Mouse (Mus musculus) embryonic facial prominence, embryonic 11.5 days (tissue): Measurements from ENCODE around the gene Uvrag. TPM values are rescaled to one million over a fixed set of nuclear protein-coding genes. Genes with fewer than 3 reads are reported as not detected.

Experiments used
- ATAC-seq: fragments of 200-750 bp; cut with Nextera tagmentation; replicated peaks from 2 replicates; pipeline ENCODE4 v1.8.0; 2017; ENCODE audit warnings: low read depth; ENCODE audit not compliant: insufficient number of reproducible peaks, low FRiP score, low TSS enrichment
- DNase-seq: peaks from one replicate; pipeline ENCODE4 v3.0.0-alpha.2; 2015; ENCODE audit warnings: low spot score
- H3K27ac ChIP-seq: fragments of 300-500 bp; sonication (generic); replicated peaks from 2 replicates; pipeline ENCODE4 v1.5.1; 2014; ENCODE audit warnings: mild to moderate bottlenecking, low read depth, low read length, control low read depth
- H3K27me3 ChIP-seq: fragments of 300-500 bp; sonication (generic); 2 replicates; pipeline ENCODE4 v1.6.1; 2014; ENCODE audit warnings: mild to moderate bottlenecking, low read length, moderate library complexity, mixed read lengths; ENCODE audit not compliant: control insufficient read depth, insufficient read depth
- H3K36me3 ChIP-seq: fragments of 300-500 bp; sonication (generic); replicated peaks from 2 replicates; pipeline ENCODE4 v1.6.1; 2014; ENCODE audit warnings: low read depth, mild to moderate bottlenecking, low read length, moderate library complexity, mixed read lengths; ENCODE audit not compliant: control insufficient read depth, insufficient read depth
- H3K4me1 ChIP-seq: fragments of 300-500 bp; sonication (generic); 2 replicates; pipeline ENCODE4 v1.6.1; 2014; ENCODE audit warnings: low read length, mixed read lengths; ENCODE audit not compliant: control insufficient read depth, insufficient read depth
- H3K4me2 ChIP-seq: fragments of 300-500 bp; sonication (generic); 2 replicates; pipeline ENCODE4 v1.6.1; 2014; ENCODE audit warnings: low read depth, mild to moderate bottlenecking, control low read depth, low read length, moderate library complexity
- H3K4me3 ChIP-seq: fragments of 300-500 bp; sonication (generic); 2 replicates; pipeline ENCODE4 v1.5.1; 2014; ENCODE audit warnings: low read depth, low read length, control low read depth
- H3K9ac ChIP-seq: fragments of 300-500 bp; sonication (generic); replicated peaks from 2 replicates; pipeline ENCODE4 v1.6.1; 2014; ENCODE audit warnings: mild to moderate bottlenecking, control low read depth, low read length
- H3K9me3 ChIP-seq: fragments of 300-500 bp; sonication (generic); replicated peaks from 2 replicates; pipeline ENCODE4 v1.6.1; 2016; ENCODE audit warnings: mild to moderate bottlenecking, low read length, inconsistent platforms, mixed read lengths; ENCODE audit not compliant: control insufficient read depth
- WGBS: fragments of 180-500 bp; shearing (Covaris S2); extraction: QIAGEN DNeasy Blood & Tissue Kit; methylation state at CpG from one replicate; pipeline ENCODE4 v1.1.7; 2014; 5-methylcytosine and 5-hydroxymethylcytosine counted together
- polyA plus RNA-seq: library from polyadenylated mRNA; unstranded; fragments of >200 nt; fragmentation: Nextera tagmentation; extraction: Ambion mirVana; gene quantifications from 2 replicates; pipeline ENCODE4 v1.2.1, GENCODE M21; 2014

Uvrag gene
- polyA plus RNA-seq, 1 experiment from 2014 or later = 15.5 TPM

DNA sequence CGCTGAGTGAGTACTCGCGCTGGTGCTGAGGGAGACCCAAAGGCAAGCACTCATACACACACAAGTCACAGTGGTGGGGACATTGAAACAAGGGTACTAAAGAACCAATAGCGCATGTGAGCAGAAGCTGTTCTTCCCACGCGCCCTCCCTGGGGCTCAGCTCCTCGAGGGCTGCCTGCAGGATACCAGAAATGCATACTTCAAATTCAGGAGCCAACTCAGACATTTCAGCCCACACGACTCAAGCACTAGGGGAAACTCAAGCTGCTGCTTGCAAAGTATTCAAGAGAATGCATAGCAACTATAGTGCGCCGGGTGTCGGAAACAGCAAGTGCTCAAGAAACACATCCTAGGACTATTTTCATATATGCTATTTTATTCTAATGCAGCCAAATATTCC is 3.7 kb upstream of the Uvrag start:
- H3K4me3 ChIP-seq = no peak overlapping the region
- H3K9ac ChIP-seq = no peak overlapping the region
- no peaks in the 10 kb centered on the region for H3K36me3 ChIP-seq
- WGBS = 70% methylated on average over 11 of the region's 11 CpGs
- H3K27me3 ChIP-seq = no peaks in the 10 kb centered on the region
- H3K27ac ChIP-seq = no peak overlapping the region
- no peaks in the 10 kb centered on the region for H3K9me3 ChIP-seq
- ATAC-seq (no peak), DNase-seq (no peak)
- H3K4me1 ChIP-seq = peaks cover 2% of the 10 kb centered on the region; the same call in 1 of the 2 replicates
- no peak overlapping the region for H3K4me2 ChIP-seq

DNA sequence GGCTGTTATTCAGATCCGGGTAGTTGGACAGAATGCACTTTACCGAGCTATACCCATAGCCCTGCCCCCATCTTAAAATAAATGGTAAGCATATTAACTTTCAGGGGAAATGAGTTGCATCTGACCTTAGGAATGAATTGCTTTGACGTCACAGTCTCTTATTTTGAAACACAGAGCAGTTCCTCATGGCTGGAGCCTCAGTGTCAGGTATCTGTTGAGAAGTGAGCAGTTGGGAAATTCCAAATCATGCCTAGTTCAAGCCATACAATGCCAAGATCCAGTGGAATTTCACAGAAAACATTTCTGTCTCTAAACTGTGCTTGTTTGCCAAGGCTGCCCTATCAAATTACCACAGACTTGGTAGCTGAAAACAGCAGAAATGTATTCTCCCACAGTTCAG is 2.3 kb upstream of the Uvrag start:
- WGBS = 56% methylated on average over 3 of the region's 3 CpGs
- ATAC-seq = no peak

DNA sequence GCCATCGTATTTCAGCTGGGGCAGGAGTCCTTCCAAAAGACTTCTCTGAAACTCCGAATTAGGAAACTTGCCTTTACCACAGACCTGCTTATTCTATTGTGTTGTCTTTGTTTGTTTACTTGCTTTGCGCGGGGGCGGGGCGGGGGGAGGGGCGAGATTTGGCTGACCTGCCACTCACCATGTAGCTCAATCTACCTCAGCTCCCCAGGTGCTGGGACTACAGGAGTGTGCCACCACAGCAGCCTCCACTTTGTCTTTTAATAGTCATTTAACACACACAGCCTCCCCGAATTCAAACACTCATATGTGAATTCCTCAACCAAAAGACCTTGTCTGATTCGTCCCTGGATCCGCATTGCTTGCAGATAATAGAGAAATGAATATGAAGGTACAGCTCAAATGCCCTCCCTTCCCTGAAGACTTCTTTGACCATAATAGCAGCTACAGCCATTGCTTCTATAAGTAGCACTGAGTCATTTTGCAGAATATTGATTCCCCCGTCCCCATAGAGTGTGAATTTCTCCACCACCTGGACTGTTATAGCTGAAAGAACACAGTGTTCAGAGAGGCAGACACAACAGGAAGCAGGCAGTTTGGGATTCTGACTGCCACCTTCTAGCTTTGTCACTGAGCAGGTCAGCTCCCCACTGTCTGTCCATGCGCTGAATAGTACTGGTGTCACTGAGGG is 1.1 kb upstream of the Uvrag start:
- no peak overlapping the region for H3K27ac ChIP-seq
- no peak for DNase-seq
- H3K4me2 ChIP-seq = peak overlapping the region; percentile 71
- H3K9me3 ChIP-seq = no peaks in the 10 kb centered on the region
- H3K36me3 ChIP-seq = no peaks in the 10 kb centered on the region
- peak overlapping the region; percentile 22; the same call in 1 of the 2 replicates for H3K9ac ChIP-seq
- ATAC-seq = no peak
- 30% methylated on average over 12 of the region's 12 CpGs for WGBS
- peaks cover 2% of the 10 kb centered on the region; the same call in 1 of the 2 replicates for H3K4me1 ChIP-seq
- H3K27me3 ChIP-seq = no peaks in the 10 kb centered on the region
- H3K4me3 ChIP-seq = peak overlapping the region; percentile 72

More for the DNA sequence above, 2.3 kb upstream of the Uvrag start:
- no peak overlapping the region for H3K9ac ChIP-seq
- H3K36me3 ChIP-seq = no peaks in the 10 kb centered on the region
- no peak for DNase-seq
- no peaks in the 10 kb centered on the region for H3K27me3 ChIP-seq
- no peak overlapping the region for H3K27ac ChIP-seq
- no peak overlapping the region for H3K4me2 ChIP-seq
- H3K9me3 ChIP-seq = no peaks in the 10 kb centered on the region
- H3K4me3 ChIP-seq = no peak overlapping the region
- peaks cover 2% of the 10 kb centered on the region; the same call in 1 of the 2 replicates for H3K4me1 ChIP-seq

- DNase-seq (peak; percentile 19), ATAC-seq (no peak)
- peak overlapping the region; percentile 77 for H3K9ac ChIP-seq
- no peaks in the 10 kb centered on the region for H3K9me3 ChIP-seq
- 0 out of 2 replicates have a peak overlapping the region, but pooled peaks have one; percentile 23 for H3K27ac ChIP-seq
- H3K4me2 ChIP-seq = peak overlapping the region; percentile 73
- peak overlapping the region; percentile 72 for H3K4me3 ChIP-seq
- no peaks in the 10 kb centered on the region for H3K36me3 ChIP-seq
- H3K4me1 ChIP-seq = peaks cover 2% of the 10 kb centered on the region; the same call in 1 of the 2 replicates
- under 1% methylated on average over 31 of the region's 39 CpGs for WGBS
- no peaks in the 10 kb centered on the region for H3K27me3 ChIP-seq
Measured at GRCm38 (mm10) chr7:99140511-99140910, 430 bp downstream of the Uvrag start.

- under 1% methylated on average over 13 of the region's 13 CpGs for WGBS
- Histone ChIP-seq H3K27ac (no peak overlapping the region), H3K4me3 (peak overlapping the region; percentile 72), H3K27me3 (no peaks in the 10 kb centered on the region), H3K9me3 (no peaks in the 10 kb centered on the region), H3K9ac (peak overlapping the region; percentile 77), H3K4me2 (peak overlapping the region; percentile 73), H3K36me3 (no peaks in the 10 kb centered on the region), H3K4me1 (peaks cover 2% of the 10 kb centered on the region; the same call in 1 of the 2 replicates)
- DNase-seq = peak; percentile 47
- no peak for ATAC-seq
Measured at GRCm38 (mm10) chr7:99139841-99140491, 975 bp downstream of the Uvrag start.

- H3K9me3 ChIP-seq = no peaks in the 10 kb centered on the region
- DNase-seq (no peak), ATAC-seq (no peak)
- H3K4me2 ChIP-seq = no peak overlapping the region
- H3K27ac ChIP-seq = no peak overlapping the region
- H3K36me3 ChIP-seq = no peaks in the 10 kb centered on the region
- H3K4me1 ChIP-seq = no peaks in the 10 kb centered on the region
- no peak overlapping the region for H3K9ac ChIP-seq
- H3K27me3 ChIP-seq = no peaks in the 10 kb centered on the region
- WGBS = 100% methylated on average over 4 of the region's 4 CpGs
- H3K4me3 ChIP-seq = no peak overlapping the region
Measured at GRCm38 (mm10) chr7:99137541-99137940, 3.4 kb downstream of the Uvrag start.

DNA sequence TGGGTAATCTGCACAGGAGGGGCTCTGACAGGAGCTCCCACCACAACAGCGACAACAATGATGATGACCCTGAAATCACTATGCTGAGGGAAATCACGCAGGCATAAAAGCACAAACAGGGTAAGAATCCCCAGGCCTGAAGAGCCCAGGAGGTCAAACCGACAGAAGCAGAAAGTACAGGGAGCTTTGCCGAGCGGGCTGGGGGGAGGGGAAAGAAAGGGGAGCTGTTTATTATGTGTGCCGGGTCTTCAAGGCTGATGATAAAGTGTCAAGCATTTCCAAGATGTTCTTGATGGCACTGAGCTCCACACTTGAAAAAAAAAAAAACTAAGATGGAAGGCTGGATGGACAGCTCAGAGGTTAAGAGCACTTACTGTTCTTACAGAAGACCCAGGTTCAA is 4.2 kb downstream of the Uvrag start:
- H3K27me3 ChIP-seq = no peaks in the 10 kb centered on the region
- H3K9ac ChIP-seq = no peak overlapping the region
- DNase-seq (no peak), ATAC-seq (no peak)
- H3K4me1 ChIP-seq = no peaks in the 10 kb centered on the region
- 54% methylated on average over 6 of the region's 6 CpGs for WGBS
- H3K4me2 ChIP-seq = no peak overlapping the region
- H3K27ac ChIP-seq = no peak overlapping the region
- no peaks in the 10 kb centered on the region for H3K9me3 ChIP-seq
- H3K36me3 ChIP-seq = no peaks in the 10 kb centered on the region
- H3K4me3 ChIP-seq = no peak overlapping the region

DNA sequence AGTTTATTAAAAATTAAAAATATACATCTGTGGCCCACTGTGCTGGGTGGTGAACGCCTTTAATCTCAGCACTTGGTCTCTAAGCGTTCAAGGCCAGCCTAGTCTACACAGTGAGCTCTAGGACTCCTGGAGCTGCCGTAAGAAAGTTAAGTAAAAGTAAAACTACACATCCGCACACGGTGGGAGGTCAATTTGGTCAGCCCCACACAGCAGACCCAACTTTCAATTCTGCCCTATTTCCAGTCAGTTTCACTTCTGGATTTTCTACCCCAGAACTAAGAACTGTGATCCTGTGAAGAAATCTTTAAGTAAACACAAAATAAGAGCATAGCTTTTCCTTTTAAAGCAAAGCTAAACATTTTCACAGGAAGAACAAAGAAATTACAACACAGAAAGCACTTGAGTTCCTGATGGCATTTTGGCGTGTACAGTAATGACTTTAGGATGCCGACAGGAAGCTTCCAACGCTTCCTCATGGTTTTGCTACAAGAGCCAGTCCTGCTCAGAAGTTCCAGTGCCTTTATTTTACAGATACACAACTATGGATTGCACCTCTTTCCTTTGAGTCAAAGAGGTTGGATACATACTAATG is 7.0 kb downstream of the Uvrag start:
- H3K9me3 ChIP-seq = no peaks in the 10 kb centered on the region
- no peaks in the 10 kb centered on the region for H3K4me1 ChIP-seq
- WGBS = 89% methylated on average over 8 of the region's 8 CpGs
- H3K4me2 ChIP-seq = no peak overlapping the region
- ATAC-seq (no peak), DNase-seq (no peak)
- H3K27me3 ChIP-seq = no peaks in the 10 kb centered on the region
- H3K36me3 ChIP-seq = no peaks in the 10 kb centered on the region
- no peak overlapping the region for H3K27ac ChIP-seq
- H3K9ac ChIP-seq = no peak overlapping the region
- H3K4me3 ChIP-seq = no peak overlapping the region
